Mouse (Mus musculus): ENCODE measurements at regions not wholly inside any gene's neighbourhood (a gene's known extent, or its start where the extent isn't known, plus 50 kb on each side); places are given as distances from the start of the nearest gene placed in this dataset.
A peak's percentile ranks its signal among the peaks of the same experiment; 100 is the strongest.

GRCm38 (mm10) chr14:33824421-33824874 is 98.9 kb upstream of the Gdf10 start:
- Histone ChIP-seq H3K4me1 (ENCODE audit: control insufficient read depth, insufficient read depth, low read length) (peaks cover 11% of the 10 kb centered on the region), H3K4me3 (ENCODE audit: low read depth, low read length) (no peak overlapping the region), H3K4me2 (ENCODE audit: low read length) (peak overlapping the region; percentile 23; the same call in 1 of the 2 replicates), H3K36me3 (ENCODE audit: control insufficient read depth, insufficient read depth, low read length) (no peaks in the 10 kb centered on the region), H3K27ac (ENCODE audit: low read length) (no peak overlapping the region; the same call in 1 of the 2 replicates), H3K27me3 (ENCODE audit: control insufficient read depth, insufficient read depth, low read depth, low read length) (no peaks in the 10 kb centered on the region), H3K9me3 (replicated peaks; ENCODE audit: control insufficient read depth, low read length, poor library complexity, severe bottlenecking) (no peaks in the 10 kb centered on the region), H3K9ac (ENCODE audit: low read depth, low read length) (no peak overlapping the region)
- peak; percentile 85 for ATAC-seq
- 25% methylated on average over 11 of the region's 11 CpGs for WGBS

- no peak for ATAC-seq
- Histone ChIP-seq H3K9ac (ENCODE audit: low read depth, low read length) (no peak overlapping the region), H3K9me3 (replicated peaks; ENCODE audit: control insufficient read depth, low read length, poor library complexity, severe bottlenecking) (no peaks in the 10 kb centered on the region; the same call in 1 of the 2 replicates), H3K36me3 (ENCODE audit: control insufficient read depth, insufficient read depth, low read length) (no peaks in the 10 kb centered on the region), H3K27me3 (ENCODE audit: control insufficient read depth, insufficient read depth, low read depth, low read length) (no peaks in the 10 kb centered on the region), H3K4me3 (ENCODE audit: low read depth, low read length) (no peak overlapping the region), H3K27ac (ENCODE audit: low read length) (no peak overlapping the region), H3K4me2 (ENCODE audit: low read length) (no peak overlapping the region), H3K4me1 (ENCODE audit: control insufficient read depth, insufficient read depth, low read length) (peaks cover 11% of the 10 kb centered on the region)
- 86% methylated on average over 12 of the region's 12 CpGs for WGBS
Observed at GRCm38 (mm10) chr14:33826003-33826644, 97.3 kb upstream of the Gdf10 start.

GRCm38 (mm10) chr14:33832650-33833319 is 90.6 kb upstream of the Gdf10 start:
- H3K4me3 ChIP-seq (ENCODE audit: low read depth, low read length) = no peak overlapping the region
- no peak for ATAC-seq
- 61% methylated on average over 14 of the region's 14 CpGs for WGBS
- H3K4me2 ChIP-seq (ENCODE audit: low read length) = no peak overlapping the region
- H3K9me3 ChIP-seq (replicated peaks; ENCODE audit: control insufficient read depth, low read length, poor library complexity, severe bottlenecking) = no peaks in the 10 kb centered on the region; the same call in 1 of the 2 replicates
- H3K9ac ChIP-seq (ENCODE audit: low read depth, low read length) = no peak overlapping the region
- no peaks in the 10 kb centered on the region for H3K36me3 ChIP-seq (ENCODE audit: control insufficient read depth, insufficient read depth, low read length)
- no peak overlapping the region for H3K27ac ChIP-seq (ENCODE audit: low read length)
- H3K4me1 ChIP-seq (ENCODE audit: control insufficient read depth, insufficient read depth, low read length) = no peaks in the 10 kb centered on the region
- no peaks in the 10 kb centered on the region for H3K27me3 ChIP-seq (ENCODE audit: control insufficient read depth, insufficient read depth, low read depth, low read length)

GRCm38 (mm10) chr14:33836341-33836740 is 87.0 kb upstream of the Gdf10 start:
- Histone ChIP-seq H3K4me3 (ENCODE audit: low read depth, low read length) (no peak overlapping the region), H3K9ac (ENCODE audit: low read depth, low read length) (no peak overlapping the region), H3K9me3 (replicated peaks; ENCODE audit: control insufficient read depth, low read length, poor library complexity, severe bottlenecking) (no peaks in the 10 kb centered on the region), H3K4me1 (ENCODE audit: control insufficient read depth, insufficient read depth, low read length) (no peaks in the 10 kb centered on the region), H3K36me3 (ENCODE audit: control insufficient read depth, insufficient read depth, low read length) (no peaks in the 10 kb centered on the region), H3K27me3 (ENCODE audit: control insufficient read depth, insufficient read depth, low read depth, low read length) (no peaks in the 10 kb centered on the region), H3K27ac (ENCODE audit: low read length) (no peak overlapping the region), H3K4me2 (ENCODE audit: low read length) (no peak overlapping the region)
- no peak for ATAC-seq
- WGBS = 90% methylated on average over 11 of the region's 11 CpGs

GRCm38 (mm10) chr14:33841821-33842220 is 81.6 kb upstream of the Gdf10 start:
- H3K9ac ChIP-seq (ENCODE audit: low read depth, low read length) = no peak overlapping the region
- no peaks in the 10 kb centered on the region for H3K4me1 ChIP-seq (ENCODE audit: control insufficient read depth, insufficient read depth, low read length)
- H3K9me3 ChIP-seq (replicated peaks; ENCODE audit: control insufficient read depth, low read length, poor library complexity, severe bottlenecking) = no peaks in the 10 kb centered on the region
- WGBS = 92% methylated on average over 6 of the region's 6 CpGs
- H3K27ac ChIP-seq (ENCODE audit: low read length) = no peak overlapping the region
- no peak for ATAC-seq
- H3K4me2 ChIP-seq (ENCODE audit: low read length) = no peak overlapping the region
- no peaks in the 10 kb centered on the region for H3K36me3 ChIP-seq (ENCODE audit: control insufficient read depth, insufficient read depth, low read length)
- H3K4me3 ChIP-seq (ENCODE audit: low read depth, low read length) = no peak overlapping the region
- H3K27me3 ChIP-seq (ENCODE audit: control insufficient read depth, insufficient read depth, low read depth, low read length) = no peaks in the 10 kb centered on the region

- no peaks in the 10 kb centered on the region for H3K27me3 ChIP-seq (ENCODE audit: control insufficient read depth, insufficient read depth, low read depth, low read length)
- no peaks in the 10 kb centered on the region for H3K4me1 ChIP-seq (ENCODE audit: control insufficient read depth, insufficient read depth, low read length)
- 80% methylated on average over 3 of the region's 3 CpGs for WGBS
- no peaks in the 10 kb centered on the region for H3K36me3 ChIP-seq (ENCODE audit: control insufficient read depth, insufficient read depth, low read length)
- ATAC-seq = no peak
- H3K9ac ChIP-seq (ENCODE audit: low read depth, low read length) = no peak overlapping the region
- H3K4me2 ChIP-seq (ENCODE audit: low read length) = no peak overlapping the region
- no peak overlapping the region for H3K4me3 ChIP-seq (ENCODE audit: low read depth, low read length)
- H3K27ac ChIP-seq (ENCODE audit: low read length) = no peak overlapping the region
- H3K9me3 ChIP-seq (replicated peaks; ENCODE audit: control insufficient read depth, low read length, poor library complexity, severe bottlenecking) = no peaks in the 10 kb centered on the region
Observed at GRCm38 (mm10) chr14:33853499-33853898, 69.9 kb upstream of the Gdf10 start.

- H3K9ac ChIP-seq (ENCODE audit: low read depth, low read length) = no peak overlapping the region
- H3K27ac ChIP-seq (ENCODE audit: low read length) = no peak overlapping the region
- H3K4me1 ChIP-seq (ENCODE audit: control insufficient read depth, insufficient read depth, low read length) = no peaks in the 10 kb centered on the region
- H3K4me3 ChIP-seq (ENCODE audit: low read depth, low read length) = no peak overlapping the region
- H3K36me3 ChIP-seq (ENCODE audit: control insufficient read depth, insufficient read depth, low read length) = no peaks in the 10 kb centered on the region
- no peak for ATAC-seq
- H3K27me3 ChIP-seq (ENCODE audit: control insufficient read depth, insufficient read depth, low read depth, low read length) = no peaks in the 10 kb centered on the region
- WGBS = 87% methylated on average over 6 of the region's 6 CpGs
- no peak overlapping the region for H3K4me2 ChIP-seq (ENCODE audit: low read length)
- H3K9me3 ChIP-seq (replicated peaks; ENCODE audit: control insufficient read depth, low read length, poor library complexity, severe bottlenecking) = no peaks in the 10 kb centered on the region
Observed at GRCm38 (mm10) chr14:33854181-33854580, 69.2 kb upstream of the Gdf10 start.

GRCm38 (mm10) chr14:33856992-33857391 is 66.4 kb upstream of the Gdf10 start:
- Histone ChIP-seq H3K36me3 (ENCODE audit: control insufficient read depth, insufficient read depth, low read length) (no peaks in the 10 kb centered on the region), H3K9me3 (replicated peaks; ENCODE audit: control insufficient read depth, low read length, poor library complexity, severe bottlenecking) (no peaks in the 10 kb centered on the region), H3K4me3 (ENCODE audit: low read depth, low read length) (no peak overlapping the region), H3K4me1 (ENCODE audit: control insufficient read depth, insufficient read depth, low read length) (no peaks in the 10 kb centered on the region), H3K27me3 (ENCODE audit: control insufficient read depth, insufficient read depth, low read depth, low read length) (no peaks in the 10 kb centered on the region), H3K27ac (ENCODE audit: low read length) (no peak overlapping the region), H3K9ac (ENCODE audit: low read depth, low read length) (no peak overlapping the region), H3K4me2 (ENCODE audit: low read length) (no peak overlapping the region)
- ATAC-seq = no peak
- WGBS = 83% methylated on average over 6 of the region's 6 CpGs

GRCm38 (mm10) chr14:33864796-33865195 is 58.6 kb upstream of the Gdf10 start:
- WGBS = 81% methylated on average over 1 of the region's 1 CpGs
- no peak for ATAC-seq
- H3K4me1 ChIP-seq (ENCODE audit: control insufficient read depth, insufficient read depth, low read length) = no peaks in the 10 kb centered on the region
- no peak overlapping the region for H3K9ac ChIP-seq (ENCODE audit: low read depth, low read length)
- no peak overlapping the region for H3K4me2 ChIP-seq (ENCODE audit: low read length)
- no peaks in the 10 kb centered on the region for H3K9me3 ChIP-seq (replicated peaks; ENCODE audit: control insufficient read depth, low read length, poor library complexity, severe bottlenecking)
- H3K27me3 ChIP-seq (ENCODE audit: control insufficient read depth, insufficient read depth, low read depth, low read length) = no peaks in the 10 kb centered on the region
- H3K4me3 ChIP-seq (ENCODE audit: low read depth, low read length) = no peak overlapping the region
- H3K36me3 ChIP-seq (ENCODE audit: control insufficient read depth, insufficient read depth, low read length) = no peaks in the 10 kb centered on the region
- H3K27ac ChIP-seq (ENCODE audit: low read length) = no peak overlapping the region
